Mouse (Mus musculus) monocyte, adult 2 months (primary cell): ENCODE data around the gene Olfr917.

ENCODE experiments used
- DNase-seq, 2 experiments: peaks; one replicate each; pipeline ENCODE4 v3.0.0; 2022; ENCODE audit warnings: low spot score in 2 of 2, low read depth in 1 of 2

The Olfr917 gene

DNA sequence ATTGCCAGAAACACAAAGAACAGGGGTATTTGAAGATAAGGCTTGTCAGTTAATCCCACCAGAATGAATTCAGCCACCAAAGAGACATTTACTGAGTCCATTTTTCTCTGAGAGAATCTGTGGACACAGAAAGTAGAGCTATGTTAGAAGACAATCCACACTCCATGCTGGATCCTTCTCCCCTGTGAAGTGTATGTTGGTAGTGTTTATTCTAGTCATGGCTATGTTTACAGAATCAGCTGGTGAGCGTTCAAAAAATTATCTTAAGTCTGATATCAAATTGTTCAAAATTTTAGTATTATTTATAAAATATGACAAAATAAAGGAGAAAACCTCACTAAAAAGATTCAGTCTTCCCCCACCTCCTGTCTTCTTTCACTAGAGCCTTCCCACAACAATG is at the start of gene Olfr917:
Gene Olfr917, minus strand, starts transcription at position 101 of the 400 bp plus-strand sequence.
- DNase-seq: no peak

GRCm38 (mm10) chr9:38674501-38674900 is 8.9 kb upstream of the Olfr917 start, which contains the start of gene Olfr918:
Gene Olfr918, minus strand, starts transcription at chr9:38674601.
- no peak for DNase-seq

DNA sequence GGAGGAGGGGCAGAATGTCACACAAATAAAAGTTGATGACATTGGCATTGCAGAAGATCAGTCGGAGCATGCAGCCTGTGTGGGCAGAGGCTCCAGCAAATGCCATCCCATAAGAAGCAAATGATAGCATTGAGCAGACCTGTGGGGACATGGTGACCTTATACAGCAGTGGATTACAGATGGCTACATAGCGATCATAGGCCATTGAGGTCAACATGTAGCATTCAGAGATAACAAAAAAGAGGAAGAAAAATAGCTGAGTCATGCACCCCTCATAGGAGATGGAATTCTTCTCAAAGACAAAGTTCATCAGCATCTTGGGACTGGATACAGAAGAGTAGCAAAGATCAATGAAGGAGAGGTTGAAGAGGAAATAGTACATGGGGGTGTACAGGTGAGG is 7.2 kb upstream of the Olfr917 start:
- no peak for DNase-seq

DNA sequence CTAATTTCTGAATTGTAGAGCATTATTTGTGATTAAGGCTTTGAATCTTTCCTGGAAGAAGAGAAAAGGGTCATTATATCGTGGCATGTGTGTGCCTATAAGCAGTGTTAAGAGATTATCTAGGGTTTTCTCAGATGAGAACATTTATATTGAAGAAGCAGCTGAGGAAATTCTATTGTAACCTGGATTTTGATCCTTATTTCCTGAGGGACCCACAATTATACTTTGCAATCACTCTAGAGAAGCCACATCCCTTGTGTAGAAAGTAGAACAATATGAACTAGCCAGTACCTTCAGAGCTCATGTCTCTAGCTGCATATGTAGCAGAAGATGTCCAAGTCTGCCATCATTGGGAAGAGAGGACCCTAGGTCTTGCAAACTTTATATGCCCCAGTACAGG is 5.9 kb downstream of the Olfr917 start, which contains the start of gene Olfr916:
Gene Olfr916, minus strand, starts transcription at position 101 of the 400 bp plus-strand sequence.
- no peak for DNase-seq

- DNase-seq: no peak
Measured at GRCm38 (mm10) chr9:38632406-38632805, 33.2 kb downstream of the Olfr917 start.
